Mouse (Mus musculus) gonadal fat pad, adult 2 months (tissue): ENCODE measurements at regions not wholly inside any gene's neighbourhood (a gene's known extent, or its start where the extent isn't known, plus 50 kb on each side); places are given as distances from the start of the nearest gene placed in this dataset.

Source experiments
- DNase-seq: peaks from one replicate; pipeline ENCODE4 v3.0.0-alpha.2; 2012; ENCODE audit warnings: low read depth

DNA sequence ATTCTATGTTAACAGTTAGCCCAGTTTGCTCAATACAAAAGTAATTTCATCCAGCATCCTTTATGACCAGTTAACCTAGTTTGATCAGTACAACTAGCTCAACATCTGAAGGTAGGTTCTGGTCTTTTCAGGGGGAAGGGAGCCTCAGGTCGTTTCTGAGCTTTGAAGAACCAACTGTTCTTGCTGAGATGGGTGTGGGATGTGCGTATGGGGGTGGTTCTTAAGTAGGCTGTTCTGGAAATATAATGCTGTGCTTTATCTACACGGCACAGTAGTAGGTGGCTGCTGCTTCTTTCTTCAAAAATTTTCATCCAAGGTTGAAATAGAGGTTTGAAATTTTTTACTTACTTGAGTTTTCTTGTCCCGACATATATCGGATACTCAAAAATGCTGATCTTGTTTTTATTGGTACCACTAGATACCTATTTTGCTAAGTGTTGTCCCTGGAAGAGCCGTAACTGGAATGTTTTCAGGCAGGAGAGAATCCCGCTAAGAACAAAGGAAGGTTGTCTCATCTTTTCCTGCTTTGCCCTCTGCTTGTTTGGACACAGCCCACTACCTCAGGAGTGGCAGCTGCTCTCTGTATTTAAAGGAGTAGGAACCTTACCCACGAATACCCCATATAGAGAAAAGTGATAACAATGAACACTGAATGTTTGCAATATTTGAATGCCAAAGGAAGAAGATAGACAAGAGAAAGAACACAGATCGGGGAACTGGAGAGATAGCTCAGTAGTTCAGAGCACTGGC lies 275.5 kb downstream of the Cdh10 start:
- no peak for DNase-seq

DNA sequence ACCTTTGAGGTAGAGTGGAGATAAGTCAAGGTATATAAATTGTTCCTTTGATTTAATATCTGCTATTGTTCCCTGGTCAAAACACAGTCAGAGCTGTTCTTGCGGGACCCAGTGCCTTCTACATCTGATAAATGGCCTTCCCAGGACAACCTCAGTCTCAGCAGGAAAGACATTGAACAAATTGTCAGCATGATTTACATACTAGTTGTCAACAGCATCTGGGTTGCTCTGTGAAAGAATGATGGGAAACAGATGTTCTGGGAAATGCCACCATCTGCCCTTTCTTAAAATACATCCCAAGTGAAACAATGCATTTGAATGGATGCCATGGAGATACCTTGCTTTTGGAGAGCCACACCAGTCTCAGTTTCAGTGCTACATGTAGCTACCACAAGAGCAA lies 296.2 kb downstream of the Cdh10 start:
- DNase-seq, result no peak

DNA sequence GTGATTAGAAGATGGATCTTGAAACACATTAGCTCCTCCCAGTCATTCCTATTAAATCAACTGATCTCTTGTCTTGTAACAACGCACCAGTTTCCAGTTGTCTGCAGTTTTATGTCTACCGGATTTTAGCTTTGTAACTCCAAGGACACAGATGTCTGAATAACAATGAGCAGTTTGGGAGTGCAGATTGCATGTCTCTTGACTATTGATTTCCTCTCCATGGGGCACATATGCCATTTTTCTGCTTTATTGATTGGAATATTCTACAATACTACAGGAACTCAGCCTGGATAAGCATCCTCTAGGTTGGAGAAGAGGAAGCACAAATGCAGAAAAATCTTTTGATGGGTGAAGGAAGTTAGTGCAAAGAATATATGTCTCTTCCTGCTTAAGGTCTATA lies 300.2 kb downstream of the Cdh10 start:
- DNase-seq, result no peak

DNA sequence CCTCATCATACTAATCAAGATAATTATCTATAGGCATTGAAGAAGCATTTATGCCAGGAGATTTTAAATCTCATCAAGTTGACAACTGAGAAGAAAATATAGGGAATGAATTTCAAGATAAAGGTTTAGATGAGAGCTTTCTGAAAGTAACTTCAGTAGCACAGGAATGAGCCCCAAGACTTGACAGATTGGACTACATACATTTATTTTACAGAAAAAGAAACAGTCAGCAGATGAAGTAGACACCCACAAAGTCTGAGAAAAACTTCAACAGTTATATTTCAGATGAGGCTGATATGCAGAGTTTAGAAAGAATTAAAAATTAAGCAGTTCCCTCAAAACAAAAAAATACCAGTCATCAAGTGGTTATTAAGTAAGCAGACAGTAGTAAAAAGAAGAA lies 308.7 kb downstream of the Cdh10 start:
- DNase-seq, result no peak

DNA sequence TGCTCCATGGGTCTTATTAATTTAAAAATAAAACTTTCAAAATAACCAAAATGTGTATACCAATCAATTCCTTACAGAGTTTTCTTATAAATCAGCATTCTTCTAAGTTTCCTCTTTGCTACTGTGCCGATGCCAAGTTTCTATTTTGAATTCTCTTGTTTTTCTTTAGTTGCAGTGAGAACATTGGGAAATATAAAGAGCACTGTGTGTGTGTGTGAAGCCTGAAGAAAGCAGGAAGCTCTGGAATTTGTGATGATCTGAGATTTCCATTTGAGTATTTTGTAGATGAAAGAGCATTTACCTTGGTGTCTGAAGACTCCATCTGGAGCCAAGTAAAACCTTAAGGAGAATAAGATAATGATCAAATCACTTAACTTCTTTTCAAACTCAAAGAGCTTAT lies 310.6 kb downstream of the Cdh10 start:
- no peak for DNase-seq

DNA sequence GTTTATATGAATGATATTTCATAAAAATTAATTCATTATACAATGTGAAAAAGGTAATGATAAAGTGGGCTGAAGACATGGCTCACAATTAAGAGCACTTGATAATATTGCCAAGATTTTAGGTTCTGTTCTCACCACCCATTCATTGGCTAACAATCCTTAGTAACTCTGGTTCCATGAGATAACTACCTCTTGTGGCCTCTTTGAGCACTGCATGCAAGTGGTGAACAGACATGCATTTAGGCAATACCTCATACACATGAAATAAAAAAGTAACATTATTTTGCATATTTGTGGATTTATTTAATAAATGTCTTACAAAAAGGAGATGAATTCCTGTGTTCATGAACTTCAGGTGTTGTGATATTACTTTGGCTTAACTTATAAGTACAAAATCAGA lies 334.9 kb downstream of the Cdh10 start:
- DNase-seq, result no peak

DNA sequence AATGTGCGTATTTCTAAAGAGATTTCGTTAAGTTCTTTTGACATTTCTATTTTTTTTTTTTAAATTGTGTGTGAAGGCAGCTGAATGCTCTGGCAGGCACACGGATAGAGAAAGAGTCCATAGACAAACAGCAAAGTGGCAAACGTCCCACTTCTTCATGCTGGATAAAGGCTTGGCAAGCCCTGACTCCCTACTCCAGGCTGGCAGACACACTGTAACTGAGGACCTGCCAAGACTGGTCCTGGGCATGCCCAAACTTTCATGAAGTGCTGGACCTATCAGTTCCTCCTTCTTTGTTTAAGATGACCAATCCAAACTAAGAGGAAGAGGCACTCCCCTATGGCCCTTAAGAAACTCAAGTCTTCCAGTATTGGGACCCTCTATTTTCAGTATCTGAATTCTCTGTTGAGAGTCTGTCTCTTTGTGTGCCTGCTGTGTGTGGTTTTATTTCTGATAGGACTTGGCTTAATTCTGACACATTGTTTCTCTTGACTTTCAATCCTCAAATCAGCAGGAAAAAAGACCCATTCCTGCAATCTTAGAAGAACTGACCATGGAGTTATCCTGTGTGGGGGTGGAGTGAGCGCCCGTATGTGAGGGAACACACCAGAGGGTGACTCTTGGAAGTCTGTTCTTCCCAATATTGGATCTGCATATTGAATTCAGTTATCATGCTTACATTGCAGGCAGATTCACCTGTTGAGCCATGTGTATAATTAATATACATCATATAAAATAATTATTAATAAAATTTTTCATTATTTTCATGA lies 343.6 kb downstream of the Cdh10 start:
- DNase-seq, result peak; percentile 20

DNA sequence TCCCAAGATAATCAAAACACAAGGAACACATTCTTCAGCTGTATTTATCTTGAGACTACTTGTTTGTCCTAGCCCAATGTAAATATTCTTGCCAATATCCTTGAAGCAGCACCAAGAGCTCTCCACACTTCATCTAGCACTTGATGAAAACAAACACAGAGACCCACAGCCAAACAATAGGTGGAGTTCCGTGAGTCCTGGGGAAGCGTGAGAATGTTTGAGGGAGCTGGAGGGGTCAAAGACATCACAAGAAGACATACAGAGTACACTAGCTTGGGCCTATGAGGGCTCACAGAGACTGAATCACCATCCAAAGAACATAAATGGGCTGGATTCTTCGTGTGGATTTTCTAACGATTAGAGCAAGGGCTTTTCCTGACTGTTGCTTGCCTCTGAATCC lies 356.7 kb downstream of the Cdh10 start:
- no peak for DNase-seq
